Mouse (Mus musculus) MEL (cell line): ENCODE measurements around the gene Lonp1. TPM values are rescaled to one million over a fixed set of nuclear protein-coding genes. Genes with fewer than 3 reads are reported as not detected.

ENCODE experiments used
- DNase-seq: peaks from one replicate; pipeline ENCODE4 v3.0.0; 2011; ENCODE audit warnings: low read depth, low spot score
- H3K27ac ChIP-seq: 2 replicates; pipeline ENCODE4 v1.5.1; 2012; ENCODE audit warnings: low read depth, mild to moderate bottlenecking, control low read depth, low read length, moderate library complexity; ENCODE audit not compliant: control insufficient read depth
- H3K27me3 ChIP-seq, 2 experiments: fragments of 150-350 bp in 1 of 2; sonication (generic) in 1 of 2; 2 replicates each; pipeline ENCODE4 v1.6.1; 2012; ENCODE audit warnings: low read length in 2 of 2, mild to moderate bottlenecking in 2 of 2, improper control_type of control experiment in 1 of 2, moderate library complexity in 1 of 2; ENCODE audit not compliant: insufficient read depth in 2 of 2, control insufficient read depth in 1 of 2
- H3K36me3 ChIP-seq, 2 experiments: 2 replicates each; pipeline ENCODE4 v1.6.1; 2012 to 2014; ENCODE audit warnings: low read length in 2 of 2, improper control_type of control experiment in 1 of 2, inconsistent platforms in 1 of 2, mild to moderate bottlenecking in 1 of 2; ENCODE audit not compliant: insufficient read depth in 2 of 2, control insufficient read depth in 1 of 2
- H3K4me1 ChIP-seq, 2 experiments: fragments of 150-350 bp in 1 of 2; sonication (generic) in 1 of 2; 2 replicates each; pipeline ENCODE4 v1.6.1; 2012; ENCODE audit warnings: low read length in 2 of 2, improper control_type of control experiment in 1 of 2, mild to moderate bottlenecking in 1 of 2; ENCODE audit not compliant: insufficient read depth in 2 of 2, control insufficient read depth in 1 of 2
- H3K4me3 ChIP-seq, 2 experiments: fragments of 150-350 bp in 1 of 2; sonication (generic) in 1 of 2; 2 replicates each; pipeline ENCODE4 v1.5.1; 2012; ENCODE audit warnings: low read depth in 2 of 2, low read length in 2 of 2, mild to moderate bottlenecking in 2 of 2, moderate library complexity in 2 of 2, control low read depth in 1 of 2, improper control_type of control experiment in 1 of 2; ENCODE audit not compliant: control insufficient read depth in 1 of 2, insufficient read depth in 1 of 2
- H3K79me2 ChIP-seq: 2 replicates; pipeline ENCODE4 v1.6.1; 2012; ENCODE audit warnings: mild to moderate bottlenecking, low read length, moderate library complexity; ENCODE audit not compliant: control insufficient read depth, poor library complexity, insufficient read depth
- H3K9ac ChIP-seq: 2 replicates; pipeline ENCODE4 v1.6.1; 2012; ENCODE audit warnings: low read depth, mild to moderate bottlenecking, control low read depth, low read length, moderate library complexity; ENCODE audit not compliant: control insufficient read depth, poor library complexity, severe bottlenecking
- H3K9me3 ChIP-seq: fragments of 150-350 bp; sonication (generic); replicated peaks from 2 replicates; pipeline ENCODE4 v1.6.1; 2012; ENCODE audit warnings: mild to moderate bottlenecking, low read length, improper control_type of control experiment, moderate library complexity; ENCODE audit not compliant: insufficient read depth
- BHLHE40 ChIP-seq: IDR thresholded peaks from 2 replicates; pipeline ENCODE4 v1.6.1; 2012; ENCODE audit warnings: low read depth, mild to moderate bottlenecking, inconsistent platforms, low read length, improper control_type of control experiment, borderline replicate concordance
- CTCF ChIP-seq, 3 experiments: IDR thresholded peaks in 2 of 3; conservative IDR thresholded peaks in 1 of 3; 2 replicates each; pipeline ENCODE4 v1.5.1; 2011 to 2012; ENCODE audit warnings: low read length in 3 of 3, low read depth in 2 of 3, mild to moderate bottlenecking in 2 of 3, improper control_type of control experiment in 1 of 3, inconsistent platforms in 1 of 3, mixed read lengths in 1 of 3, moderate library complexity in 1 of 3; ENCODE audit not compliant: control insufficient read depth in 1 of 3, insufficient read depth in 1 of 3, poor library complexity in 1 of 3, severe bottlenecking in 1 of 3
- E2F4 ChIP-seq: IDR thresholded peaks from 2 replicates; pipeline ENCODE4 v1.6.1; 2011; ENCODE audit warnings: low read depth, low read length, improper control_type of control experiment, borderline replicate concordance
- GATA1 ChIP-seq: IDR thresholded peaks from 2 replicates; pipeline ENCODE4 v1.6.1; 2011; ENCODE audit warnings: low read depth, low read length, improper control_type of control experiment
- KAT2A ChIP-seq: conservative IDR thresholded peaks from 2 replicates; pipeline ENCODE4 v1.6.1; 2012; ENCODE audit warnings: low read depth, low read length, improper control_type of control experiment, inconsistent platforms
- MAFK ChIP-seq: IDR thresholded peaks from 2 replicates; pipeline ENCODE4 v1.6.1; 2011; ENCODE audit warnings: low read depth, mild to moderate bottlenecking, low read length, improper control_type of control experiment, borderline replicate concordance
- MAX ChIP-seq: IDR thresholded peaks from 2 replicates; pipeline ENCODE4 v1.6.1; 2011; ENCODE audit warnings: low read length, improper control_type of control experiment
- MEF2A ChIP-seq: IDR thresholded peaks from 2 replicates; pipeline ENCODE4 v1.6.1; 2014; ENCODE audit warnings: low read depth, mild to moderate bottlenecking, inconsistent platforms, low read length, improper control_type of control experiment; ENCODE audit not compliant: poor library complexity, insufficient replicate concordance, severe bottlenecking; ENCODE audit errors: extremely low read depth
- NELFE ChIP-seq: IDR thresholded peaks from 2 replicates; pipeline ENCODE4 v1.6.1; 2011; ENCODE audit warnings: low read depth, low read length, improper control_type of control experiment
- NRF1 ChIP-seq: IDR thresholded peaks from 2 replicates; pipeline ENCODE4 v1.6.1; 2014; ENCODE audit warnings: low read depth, mild to moderate bottlenecking, inconsistent platforms, low read length, improper control_type of control experiment, moderate library complexity; ENCODE audit not compliant: poor library complexity, insufficient read depth, severe bottlenecking
- RCOR1 ChIP-seq: IDR thresholded peaks from 2 replicates; pipeline ENCODE4 v1.6.1; 2012; ENCODE audit warnings: low read depth, mild to moderate bottlenecking, inconsistent platforms, low read length, improper control_type of control experiment
- SIN3A ChIP-seq: IDR thresholded peaks from 2 replicates; pipeline ENCODE4 v1.6.1; 2012; ENCODE audit warnings: low read length, improper control_type of control experiment, inconsistent platforms
- SMC3 ChIP-seq: IDR thresholded peaks from 2 replicates; pipeline ENCODE4 v1.6.1; 2011; ENCODE audit warnings: low read depth, low read length, improper control_type of control experiment
- TCF12 ChIP-seq: IDR thresholded peaks from 2 replicates; pipeline ENCODE4 v1.6.1; 2014; ENCODE audit warnings: low read depth, mild to moderate bottlenecking, inconsistent platforms, low read length, improper control_type of control experiment, moderate library complexity
- USF1 ChIP-seq: IDR thresholded peaks from 2 replicates; pipeline ENCODE4 v1.6.1; 2014; ENCODE audit warnings: low read depth, mild to moderate bottlenecking, inconsistent platforms, low read length, improper control_type of control experiment, moderate library complexity
- ZC3H11A ChIP-seq: IDR thresholded peaks from 2 replicates; pipeline ENCODE4 v1.6.1; 2012; ENCODE audit warnings: low read depth, mild to moderate bottlenecking, inconsistent platforms, low read length, improper control_type of control experiment
- ZNF384 ChIP-seq: IDR thresholded peaks from 2 replicates; pipeline ENCODE4 v1.6.1; 2012; ENCODE audit warnings: low read depth, mild to moderate bottlenecking, inconsistent platforms, low read length, improper control_type of control experiment
- polyA plus RNA-seq, 2 experiments: library from polyadenylated mRNA; stranded (reverse) in 1 of 2; unstranded in 1 of 2; fragments of >175 nt in 1 of 2; fragments of >200 nt in 1 of 2; gene quantifications; 2 replicates each; pipeline versions ENCODE4 v1.2.1 to v1.2.4; 2012; ENCODE audit warnings: low replicate concordance in 2 of 2, low read depth in 1 of 2; ENCODE audit not compliant: insufficient read length in 2 of 2, insufficient read depth in 1 of 2, missing spikeins in 1 of 2
- total RNA-seq: library from RNA; depleted of rRNA; stranded (reverse); fragments of 300-350 nt; gene quantifications from 2 replicates; pipeline ENCODE4 v1.2.3, GENCODE M21; 2012

The Lonp1 gene
- total and polyA plus RNA-seq, 3 experiments = 162 to 296 (median 197) TPM

- Histone ChIP-seq H3K79me2 (no peaks in the 10 kb centered on the region), H3K27ac (no peak overlapping the region), H3K9me3 (no peaks in the 10 kb centered on the region), H3K9ac (no peak overlapping the region), H3K4me1 (no peaks in the 10 kb centered on the region; a peak in 1 of 4 replicates), H3K4me3 (no peak overlapping the region), H3K27me3 (no peaks in the 10 kb centered on the region), H3K36me3 (no peaks in the 10 kb centered on the region)
- TF ChIP-seq ZNF384 = no peak
- TF ChIP-seq SIN3A = no peak
- TF ChIP-seq BHLHE40 = no peak
- TF ChIP-seq RCOR1 = no peak
- no peak for TF ChIP-seq USF1
- TF ChIP-seq GATA1 = no peak
- no peak for TF ChIP-seq SMC3
- no peak for TF ChIP-seq E2F4
- no peak for TF ChIP-seq ZC3H11A
- TF ChIP-seq MAX = no peak
- no peak for TF ChIP-seq KAT2A
- no peak for TF ChIP-seq TCF12
- no peak for TF ChIP-seq MAFK
- TF ChIP-seq CTCF (IDR thresholded peaks at IDR 0.05 in 2 of 3, conservative IDR thresholded peaks at IDR 0.05 in 1 of 3; ENCODE audit: control insufficient read depth in 1 of 3, insufficient read depth in 1 of 3, low read depth in 2 of 3, low read length in 3 of 3, poor library complexity in 1 of 3, severe bottlenecking in 1 of 3) = no peak
- no peak for DNase-seq
Measured at GRCm38 (mm10) chr17:56663659-56664058, 37.0 kb upstream of the Lonp1 start.

- Histone ChIP-seq H3K27me3 (no peaks in the 10 kb centered on the region), H3K9ac (no peak overlapping the region), H3K36me3 (no peaks in the 10 kb centered on the region), H3K4me3 (no peak overlapping the region), H3K27ac (no peak overlapping the region), H3K79me2 (no peaks in the 10 kb centered on the region), H3K9me3 (no peaks in the 10 kb centered on the region), H3K4me1 (no peaks in the 10 kb centered on the region)
- TF ChIP-seq MEF2A = no peak
- no peak for TF ChIP-seq NELFE
- no peak for TF ChIP-seq NRF1
- DNase-seq = no peak
Measured at GRCm38 (mm10) chr17:56656171-56656570, 29.5 kb upstream of the Lonp1 start.
